Mouse (Mus musculus): ENCODE results near the gene BC055324.
"Not testable (repeated sequence)": the region's sequence is repeated elsewhere in the genome, so short reads cannot be mapped to it uniquely, and the experiment has no call there.

GRCm38 (mm10) chr1:164020746-164021145 is 26.1 kb upstream of the BC055324 start:
- not testable (repeated sequence) for TF ChIP-seq CTCF (IDR thresholded peaks at IDR 0.05; ENCODE audit: low read depth); EP300 (optimal IDR thresholded peaks at IDR 0.05)
